In the genomic region with DNA sequence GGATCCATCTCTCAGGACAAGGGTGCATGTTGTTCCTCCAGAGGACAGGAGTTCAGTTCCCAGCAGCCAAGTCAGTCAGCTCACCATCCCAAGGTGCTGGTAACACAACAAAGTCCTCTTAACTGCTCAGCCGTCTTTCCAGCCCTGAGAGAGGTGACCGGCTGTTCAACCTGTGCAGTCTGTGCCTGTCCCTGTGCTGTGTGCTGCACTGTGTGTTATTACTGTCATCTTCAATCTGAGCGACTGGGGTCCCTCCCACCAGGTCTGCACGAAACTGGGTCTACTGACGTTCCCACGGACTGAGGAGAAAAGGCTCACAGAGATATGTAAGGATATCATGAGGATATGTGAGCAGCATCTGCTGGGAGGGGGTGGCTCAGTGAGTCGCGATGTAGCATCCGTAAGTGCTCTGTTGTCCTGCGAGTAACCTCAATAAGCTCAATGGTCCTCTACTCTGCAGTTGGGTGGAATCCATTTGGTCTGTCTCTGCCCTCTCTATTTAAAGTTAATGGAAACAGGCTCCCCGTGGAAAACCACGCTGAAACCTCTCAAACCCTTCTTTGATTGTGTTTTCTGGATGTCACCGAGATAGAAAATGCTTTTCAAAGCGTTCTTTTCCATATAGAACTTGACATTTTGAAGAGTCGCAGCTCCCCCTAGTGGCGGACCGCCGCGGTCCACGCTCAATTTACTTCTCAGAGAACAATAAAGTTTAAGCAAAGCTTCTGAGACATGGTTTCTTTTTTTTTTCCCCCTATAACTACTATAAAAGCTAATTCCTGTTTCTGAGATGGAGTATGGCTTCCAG, we compare ENCODE assay signal across 8 mouse cellular contexts.
DNase-seq lines count a peak whose midpoint lies in the region; ATAC-seq lines count a peak whose summit lies in the region.

No protein-coding gene starts in this region.

- peak overlapping the region; percentile 19; the same call in 1 of the 2 replicates for H3K4me3 ChIP-seq in lung, embryonic 15.5 days

- peak; percentile 11 for DNase-seq in CD4-positive helper T cell, adult 2 months (ENCODE audit: low read depth, low spot score)
- DNase-seq in Muller cell, postnatal 12 days (ENCODE audit: inconsistent ontology term), result peak; percentile 66
- DNase-seq in cerebellum, postnatal 4 days (ENCODE audit: low spot score in 2 of 2), result peak; percentile 75 to 83
- peak; percentile 14 to 73 for DNase-seq in kidney, postnatal 36 days
- DNase-seq in retina, postnatal 1 day, result peak; percentile 80

- WGBS in lung, embryonic 15.5 days, result 24% methylated on average over 20 of the region's 20 CpGs

- H3K9ac ChIP-seq in lung, embryonic 15.5 days, result no peak overlapping the region

- ATAC-seq in granulocyte monocyte progenitor cell, adult 5-6 weeks (replicated peaks; ENCODE audit: poor library complexity, severe bottlenecking), result peak; percentile 47
- no peak for ATAC-seq in lung, embryonic 15.5 days (ENCODE audit: borderline replicate concordance, extremely low read depth, low FRiP score, low TSS enrichment)
- ATAC-seq in activated CD4-positive, CD25-positive, alpha-beta regulatory T cell, adult 4 months, result no peak

- H3K27ac ChIP-seq in lung, embryonic 15.5 days, result no peak overlapping the region

- H3K4me1 ChIP-seq in lung, embryonic 15.5 days, result 0 out of 2 replicates have a peak, but pooled peaks cover 6% of the 10 kb centered on the region

- no peaks in the 10 kb centered on the region for H3K27me3 ChIP-seq in lung, embryonic 15.5 days

- no peaks in the 10 kb centered on the region for H3K36me3 ChIP-seq in lung, embryonic 15.5 days

- peak overlapping the region; percentile 45 for H3K4me2 ChIP-seq in lung, embryonic 15.5 days

- H3K9me3 ChIP-seq in lung, embryonic 15.5 days, result no peaks in the 10 kb centered on the region

Comparison
In these comparisons a context has a peak if more than half of its experiments do, and no peak if none do; other contexts are left out.
1. DNase-seq: peak in every context shown above with its lines; median percentile 80 in retina, postnatal 1 day; 79 in cerebellum, postnatal 4 days; 66 in Muller cell, postnatal 12 days; 44 in kidney, postnatal 36 days; 11 in CD4-positive helper T cell, adult 2 months.